Mouse (Mus musculus) embryonic fibroblast, embryonic 13.5 days (primary cell): ENCODE data around the gene Nat9.

Source experiments
- CTCF ChIP-seq: IDR thresholded peaks from 2 replicates; pipeline ENCODE4 v1.5.1; 2011; ENCODE audit warnings: mild to moderate bottlenecking, control low read depth, low read length, moderate library complexity, borderline replicate concordance; ENCODE audit not compliant: insufficient read depth
- POLR2A ChIP-seq: IDR thresholded peaks from 2 replicates; pipeline ENCODE4 v1.6.1; 2011; ENCODE audit warnings: low read depth, mild to moderate bottlenecking, control low read depth, low read length, moderate library complexity

DNA sequence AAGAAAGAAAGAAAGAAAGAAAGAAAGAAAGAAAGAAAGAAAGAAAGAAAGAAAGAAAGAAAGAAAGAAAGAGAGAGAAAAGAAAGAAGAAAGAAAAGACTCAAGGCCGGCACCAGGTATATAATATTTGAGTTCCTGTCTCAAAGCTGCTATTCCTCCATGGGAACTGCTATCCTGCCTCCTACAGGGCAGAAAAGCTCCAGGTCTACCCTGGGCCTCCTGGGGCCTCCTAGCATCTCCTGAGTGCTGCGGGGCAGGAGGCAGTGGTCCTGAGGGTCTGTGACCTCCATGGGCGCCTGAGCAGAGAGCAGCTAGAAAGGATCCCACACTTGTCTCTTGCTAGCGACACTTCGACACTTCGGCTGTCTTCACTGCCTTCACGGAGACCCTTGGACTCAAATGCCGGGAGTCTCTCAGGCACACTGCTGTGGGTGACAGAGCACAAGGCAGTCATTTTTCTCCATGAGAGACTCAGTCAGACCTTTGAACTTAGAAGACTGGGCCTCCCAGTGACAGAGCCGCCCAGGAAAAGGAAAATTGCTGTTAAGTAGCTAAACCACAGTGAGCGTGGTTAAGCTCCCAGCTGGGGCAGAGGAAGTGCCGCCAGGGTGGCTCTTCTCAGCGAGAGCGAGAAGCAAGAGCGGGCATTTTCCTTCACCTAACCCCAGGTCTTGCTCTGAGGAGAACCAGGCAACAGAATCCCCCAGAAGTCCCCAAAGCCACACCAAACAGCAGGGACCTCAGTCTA is 43.7 kb upstream of the Nat9 start:
- TF ChIP-seq POLR2A, result no peak
- no peak for TF ChIP-seq CTCF
